Mouse (Mus musculus): ENCODE data around the gene Aff3. TPM values are rescaled to one million over a fixed set of nuclear protein-coding genes. Genes with fewer than 3 reads are reported as not detected.

Aff3 gene
- polyA plus RNA-seq, 1 experiment from 2014 or later: 25.7 TPM

DNA sequence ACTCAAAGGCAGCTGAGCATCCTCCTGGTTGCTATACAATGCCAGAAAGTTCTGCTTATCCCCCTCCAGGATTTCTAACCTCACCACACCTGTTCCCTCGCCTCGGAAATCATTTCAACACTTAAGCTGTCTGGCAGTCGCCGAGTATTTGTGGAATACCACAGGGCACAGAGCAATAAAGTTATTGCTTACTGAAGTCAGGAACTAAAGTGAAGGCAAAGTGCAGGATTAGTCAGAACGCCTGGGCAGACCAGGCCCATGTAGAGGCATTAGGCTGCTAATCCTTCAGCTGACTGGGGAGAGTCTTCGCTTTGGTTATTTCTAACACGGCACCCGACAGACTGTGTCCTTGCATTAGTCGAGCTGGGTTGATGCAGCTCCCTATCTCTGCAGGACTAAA, 277.3 kb downstream of the Aff3 start:
- Histone ChIP-seq H3K4me1 (peaks cover 28% of the 10 kb centered on the region), H3K9ac (no peak overlapping the region), H3K4me2 (no peak overlapping the region), H3K9me3 (no peaks in the 10 kb centered on the region), H3K4me3 (replicated peaks) (no peak overlapping the region), H3K27ac (no peak overlapping the region), H3K27me3 (peaks cover 12% of the 10 kb centered on the region; the same call in 1 of the 2 replicates), H3K36me3 (replicated peaks) (no peaks in the 10 kb centered on the region)
- 75% methylated on average over 9 of the region's 9 CpGs for WGBS
- ATAC-seq (ENCODE audit: low FRiP score): no peak

DNA sequence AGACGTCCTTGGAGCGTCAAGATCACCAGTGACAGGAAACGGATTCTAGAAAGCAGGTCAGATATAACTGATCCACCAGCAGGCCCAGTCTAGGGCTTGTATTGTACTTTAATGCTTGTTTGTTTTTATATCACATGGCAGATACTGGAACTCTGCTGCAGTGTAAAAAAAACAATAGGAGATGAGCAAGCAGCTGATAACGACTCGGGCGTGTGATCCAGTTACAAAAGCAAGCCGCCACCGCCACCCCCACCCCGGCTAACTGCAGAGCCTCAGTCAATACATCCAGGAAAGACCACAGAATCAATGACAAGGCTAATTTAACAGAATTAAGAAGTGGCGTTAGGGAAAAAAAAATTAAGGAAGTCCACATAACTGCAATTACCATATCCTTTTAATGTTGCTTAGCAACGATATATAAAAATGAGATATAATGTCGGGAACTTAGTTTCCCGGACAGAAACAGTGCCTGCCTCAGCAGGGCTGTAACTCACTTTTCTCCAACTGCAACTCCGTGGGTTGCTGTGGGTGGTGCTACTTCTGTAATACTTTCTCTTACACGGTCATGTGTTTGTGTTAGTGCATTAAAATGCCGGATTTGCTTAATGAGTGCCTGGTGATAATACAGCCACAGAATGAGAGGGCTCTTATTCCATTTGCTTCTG, 280.2 kb downstream of the Aff3 start:
- Histone ChIP-seq H3K4me1 (peaks cover 15% of the 10 kb centered on the region; the same call in 1 of the 2 replicates), H3K9ac (no peak overlapping the region), H3K9me3 (peaks cover 7% of the 10 kb centered on the region; the same call in 1 of the 2 replicates), H3K36me3 (replicated peaks) (no peaks in the 10 kb centered on the region), H3K27ac (no peak overlapping the region), H3K27me3 (peaks cover 7% of the 10 kb centered on the region; the same call in 1 of the 2 replicates), H3K4me2 (no peak overlapping the region), H3K4me3 (replicated peaks) (no peak overlapping the region)
- WGBS: 41% methylated on average over 16 of the region's 16 CpGs
- 0 out of 2 replicates have a peak, but pooled peaks have one; percentile 27 for ATAC-seq (ENCODE audit: low FRiP score)

DNA sequence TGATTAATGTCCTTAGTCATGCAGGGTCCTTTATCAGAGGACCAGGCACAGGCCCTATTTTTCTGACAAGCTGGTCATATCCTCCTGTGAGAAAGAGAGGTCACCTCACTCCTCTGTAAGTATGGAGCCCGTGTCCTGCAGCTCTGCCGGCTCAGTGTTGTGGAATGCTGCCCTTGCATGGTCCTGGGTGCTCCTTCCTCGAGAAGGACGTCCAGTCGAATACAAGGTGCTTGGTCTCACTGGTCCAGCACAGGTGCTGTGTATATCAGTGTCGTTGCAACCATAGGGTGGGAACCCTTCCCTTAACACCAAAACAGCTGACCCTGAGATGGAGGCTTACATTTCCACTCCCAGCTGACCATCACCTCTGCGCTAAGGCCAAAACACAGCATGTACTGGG, 280.7 kb downstream of the Aff3 start:
- ATAC-seq (ENCODE audit: low FRiP score): 0 out of 2 replicates have a peak, but pooled peaks have one; percentile 11
- Histone ChIP-seq H3K27ac (no peak overlapping the region), H3K9me3 (peaks cover 7% of the 10 kb centered on the region; the same call in 1 of the 2 replicates), H3K36me3 (replicated peaks) (no peaks in the 10 kb centered on the region), H3K4me1 (peaks cover 15% of the 10 kb centered on the region; the same call in 1 of the 2 replicates), H3K4me3 (replicated peaks) (no peak overlapping the region), H3K27me3 (peaks cover 7% of the 10 kb centered on the region; the same call in 1 of the 2 replicates), H3K4me2 (no peak overlapping the region), H3K9ac (no peak overlapping the region)
- WGBS: 89% methylated on average over 7 of the region's 7 CpGs

DNA sequence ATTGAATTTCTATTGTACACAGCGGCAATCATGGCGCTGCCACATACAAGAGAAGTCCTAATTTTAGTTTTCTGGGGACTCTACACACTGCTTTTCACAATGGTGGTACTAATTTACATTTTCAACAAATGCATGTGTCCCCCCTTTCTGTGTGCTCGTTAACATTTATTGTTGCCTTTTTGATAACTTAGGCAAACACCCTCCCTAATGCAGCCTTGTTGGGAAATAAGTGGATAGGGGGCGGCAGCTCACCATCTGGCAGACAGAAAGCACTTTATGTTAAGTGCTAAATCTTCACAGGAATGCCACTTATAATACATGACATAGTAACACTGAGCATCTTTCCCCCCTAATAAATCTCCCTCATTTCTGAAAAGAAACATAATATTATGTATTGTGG, 282.1 kb downstream of the Aff3 start:
- ATAC-seq (ENCODE audit: low FRiP score): no peak
- WGBS: 52% methylated on average over 4 of the region's 4 CpGs

DNA sequence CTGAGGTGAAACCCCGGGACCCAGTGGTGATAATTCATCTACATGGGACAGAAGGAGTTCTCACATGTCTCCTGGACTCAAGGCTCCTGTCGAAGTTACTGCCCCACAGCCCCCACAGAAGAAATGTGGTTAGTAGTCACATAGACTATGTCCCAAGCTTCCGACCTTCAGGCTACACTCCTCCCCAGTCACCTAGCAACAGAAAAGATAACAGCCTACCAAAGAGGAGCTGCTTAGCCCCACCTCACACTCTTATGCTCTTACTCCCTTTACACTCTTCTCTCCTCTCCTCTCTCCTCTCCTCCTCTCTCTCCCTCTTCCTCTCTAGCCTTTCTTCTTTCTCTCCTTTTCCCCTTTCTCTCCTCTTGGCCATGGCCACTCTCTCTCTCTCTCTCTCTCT, 286.8 kb downstream of the Aff3 start:
- H3K4me1 ChIP-seq: no peaks in the 10 kb centered on the region
- H3K36me3 ChIP-seq (replicated peaks): no peaks in the 10 kb centered on the region
- H3K27ac ChIP-seq: no peak overlapping the region
- no peak overlapping the region for H3K4me2 ChIP-seq
- H3K4me3 ChIP-seq (replicated peaks): no peak overlapping the region
- WGBS: 95% methylated on average over 3 of the region's 3 CpGs
- no peak for ATAC-seq (ENCODE audit: low FRiP score)
- no peak overlapping the region for H3K9ac ChIP-seq
- peaks cover 7% of the 10 kb centered on the region; the same call in 1 of the 2 replicates for H3K9me3 ChIP-seq
- no peaks in the 10 kb centered on the region for H3K27me3 ChIP-seq

More for the DNA sequence above, 282.1 kb downstream of the Aff3 start:
- no peak overlapping the region for H3K9ac ChIP-seq
- H3K36me3 ChIP-seq (replicated peaks): no peaks in the 10 kb centered on the region
- no peak overlapping the region for H3K4me2 ChIP-seq
- no peak overlapping the region for H3K27ac ChIP-seq
- peaks cover 13% of the 10 kb centered on the region; the same call in 1 of the 2 replicates for H3K4me1 ChIP-seq
- H3K4me3 ChIP-seq (replicated peaks): no peak overlapping the region
- H3K27me3 ChIP-seq: peaks cover 3% of the 10 kb centered on the region; the same call in 1 of the 2 replicates
- H3K9me3 ChIP-seq: peaks cover 7% of the 10 kb centered on the region; the same call in 1 of the 2 replicates

DNA sequence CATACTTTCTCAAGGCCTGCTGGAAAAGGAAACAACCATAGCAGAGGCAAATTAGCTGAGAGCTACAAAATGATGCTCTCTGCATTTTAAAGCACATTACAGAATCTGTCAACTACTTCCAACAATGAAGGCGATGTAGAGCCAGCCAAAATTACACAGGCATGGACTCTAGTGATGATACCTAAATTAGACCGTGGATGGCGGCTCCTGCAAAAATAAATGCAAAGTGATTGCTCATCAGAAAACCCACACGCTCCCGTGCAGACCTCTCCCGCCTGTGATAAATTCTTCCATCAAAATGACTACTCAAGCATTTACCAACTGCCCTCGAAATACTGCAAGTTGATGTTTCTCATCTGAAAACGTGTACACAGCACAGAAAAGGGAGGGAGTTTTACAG, 295.6 kb downstream of the Aff3 start:
- ATAC-seq (ENCODE audit: low FRiP score): no peak
- no peaks in the 10 kb centered on the region for H3K36me3 ChIP-seq (replicated peaks)
- no peak overlapping the region for H3K4me2 ChIP-seq
- H3K9ac ChIP-seq: no peak overlapping the region
- no peak overlapping the region for H3K27ac ChIP-seq
- no peaks in the 10 kb centered on the region for H3K27me3 ChIP-seq
- H3K4me1 ChIP-seq: peaks cover 6% of the 10 kb centered on the region
- no peak overlapping the region for H3K4me3 ChIP-seq (replicated peaks)
- H3K9me3 ChIP-seq: no peaks in the 10 kb centered on the region
- 86% methylated on average over 8 of the region's 8 CpGs for WGBS

DNA sequence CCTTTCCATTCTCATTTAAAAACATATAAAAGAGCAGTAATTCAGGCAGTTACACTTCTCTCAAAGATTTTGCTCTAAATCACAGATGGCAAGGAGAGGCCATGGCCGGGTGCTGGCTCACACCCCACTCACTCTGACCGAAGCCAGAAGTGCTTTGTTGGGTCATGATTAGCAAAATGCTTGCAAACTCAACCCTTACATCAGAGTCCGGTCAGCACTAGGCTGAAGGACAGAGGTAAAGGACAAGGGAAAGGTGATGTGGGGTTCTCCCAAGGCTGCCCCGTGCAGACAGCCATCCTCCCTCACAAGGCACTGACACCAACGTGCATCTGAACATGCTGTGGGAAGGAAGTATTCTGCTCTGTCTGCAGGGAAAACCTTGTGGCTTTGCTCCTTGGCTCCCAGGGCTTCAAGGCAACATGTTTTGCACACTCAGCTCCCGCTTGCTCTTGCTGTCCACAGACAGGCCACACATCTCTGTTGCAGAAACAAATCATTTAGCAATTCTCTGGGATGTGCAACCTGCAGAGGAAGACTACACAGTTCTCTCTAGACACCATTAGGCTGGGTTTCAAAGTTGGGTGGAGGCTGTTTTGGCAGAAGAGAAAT, 296.6 kb downstream of the Aff3 start:
- no peaks in the 10 kb centered on the region for H3K9me3 ChIP-seq
- ATAC-seq (ENCODE audit: low FRiP score): no peak
- no peak overlapping the region for H3K27ac ChIP-seq
- H3K27me3 ChIP-seq: no peaks in the 10 kb centered on the region
- H3K4me2 ChIP-seq: no peak overlapping the region
- peaks cover 14% of the 10 kb centered on the region for H3K4me1 ChIP-seq
- no peak overlapping the region for H3K9ac ChIP-seq
- 77% methylated on average over 6 of the region's 6 CpGs for WGBS
- no peaks in the 10 kb centered on the region for H3K36me3 ChIP-seq (replicated peaks)
- H3K4me3 ChIP-seq (replicated peaks): no peak overlapping the region

DNA sequence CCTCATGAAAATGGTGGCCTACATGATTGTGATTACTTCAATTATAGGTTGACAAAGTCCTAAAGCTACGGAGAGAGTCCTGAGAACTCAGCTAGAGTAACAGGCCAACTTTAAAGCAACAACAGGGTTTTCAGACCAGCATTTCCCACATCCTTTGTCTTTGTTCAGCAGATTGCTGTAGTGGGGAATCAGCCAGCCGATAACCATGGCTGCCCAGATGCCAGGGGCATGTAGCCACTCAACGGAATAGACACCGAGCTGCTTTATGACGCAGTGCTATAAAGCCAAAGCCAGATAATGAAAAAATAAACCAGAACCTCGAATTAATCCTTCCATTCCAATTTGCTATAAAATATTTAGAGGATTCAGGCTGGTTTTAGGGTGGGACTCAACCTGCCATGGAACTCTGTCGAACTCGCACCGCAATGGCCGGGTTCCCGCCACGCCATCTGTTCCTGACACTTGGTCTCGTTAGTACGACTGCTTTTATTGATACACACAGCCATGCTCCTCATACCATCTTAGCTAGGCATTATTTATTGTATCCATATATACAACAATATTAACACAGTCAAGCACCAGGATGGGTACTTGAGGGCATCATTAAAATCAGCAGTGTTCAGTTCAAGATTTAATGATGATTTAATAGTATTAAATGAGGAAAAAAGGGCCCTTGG, 297.2 kb downstream of the Aff3 start:
- peaks cover 14% of the 10 kb centered on the region for H3K4me1 ChIP-seq
- 87% methylated on average over 14 of the region's 14 CpGs for WGBS
- no peak overlapping the region for H3K27ac ChIP-seq
- no peaks in the 10 kb centered on the region for H3K36me3 ChIP-seq (replicated peaks)
- H3K4me2 ChIP-seq: no peak overlapping the region
- ATAC-seq (ENCODE audit: low FRiP score): no peak
- no peak overlapping the region for H3K9ac ChIP-seq
- no peaks in the 10 kb centered on the region for H3K9me3 ChIP-seq
- no peaks in the 10 kb centered on the region for H3K27me3 ChIP-seq
- H3K4me3 ChIP-seq (replicated peaks): no peak overlapping the region

DNA sequence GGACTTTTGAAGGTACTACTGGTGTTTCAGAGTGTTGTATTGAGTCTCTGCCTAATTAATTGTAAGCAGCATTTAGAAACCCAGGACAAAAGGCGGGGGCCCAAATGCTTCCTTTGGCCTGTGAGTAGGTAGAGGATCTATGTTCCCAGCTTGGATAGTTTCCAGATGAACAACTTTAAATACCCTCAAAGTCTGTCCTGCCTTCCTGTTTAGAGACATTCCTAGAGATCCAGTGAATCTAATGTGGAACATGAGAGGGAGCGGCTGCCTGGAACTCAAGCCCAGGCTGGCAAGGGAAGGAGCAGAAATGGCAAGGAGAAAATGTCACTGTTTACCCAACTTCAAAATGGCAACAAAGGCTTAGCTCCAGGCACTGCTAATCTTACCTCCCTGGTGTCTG, 300.9 kb downstream of the Aff3 start:
- peaks cover 14% of the 10 kb centered on the region for H3K4me1 ChIP-seq
- no peak overlapping the region for H3K9ac ChIP-seq
- no peak for ATAC-seq (ENCODE audit: low FRiP score)
- H3K36me3 ChIP-seq (replicated peaks): no peaks in the 10 kb centered on the region
- no peak overlapping the region for H3K4me3 ChIP-seq (replicated peaks)
- no peak overlapping the region for H3K27ac ChIP-seq
- H3K9me3 ChIP-seq: no peaks in the 10 kb centered on the region
- 24% methylated on average over 2 of the region's 2 CpGs for WGBS
- H3K27me3 ChIP-seq: no peaks in the 10 kb centered on the region
- no peak overlapping the region for H3K4me2 ChIP-seq

DNA sequence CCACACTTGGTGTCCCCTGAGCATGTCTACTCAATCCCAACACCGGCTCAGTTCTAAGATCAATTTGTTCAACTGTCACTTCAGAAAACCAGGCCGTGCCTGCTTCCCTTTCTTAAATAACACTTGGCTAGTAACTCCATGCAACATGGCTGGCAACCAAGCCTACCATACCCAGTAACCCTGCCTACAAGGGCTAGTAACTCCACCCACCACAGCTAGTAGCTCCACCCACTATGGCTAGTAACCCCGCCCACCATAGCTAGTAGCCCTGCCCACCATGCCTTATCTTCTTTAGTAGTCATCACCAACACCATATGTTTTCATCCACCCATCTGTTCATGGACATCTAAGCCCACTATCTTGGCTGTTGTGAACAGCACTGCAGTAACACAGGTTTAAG, 302.5 kb downstream of the Aff3 start:
- no peak overlapping the region for H3K4me3 ChIP-seq (replicated peaks)

DNA sequence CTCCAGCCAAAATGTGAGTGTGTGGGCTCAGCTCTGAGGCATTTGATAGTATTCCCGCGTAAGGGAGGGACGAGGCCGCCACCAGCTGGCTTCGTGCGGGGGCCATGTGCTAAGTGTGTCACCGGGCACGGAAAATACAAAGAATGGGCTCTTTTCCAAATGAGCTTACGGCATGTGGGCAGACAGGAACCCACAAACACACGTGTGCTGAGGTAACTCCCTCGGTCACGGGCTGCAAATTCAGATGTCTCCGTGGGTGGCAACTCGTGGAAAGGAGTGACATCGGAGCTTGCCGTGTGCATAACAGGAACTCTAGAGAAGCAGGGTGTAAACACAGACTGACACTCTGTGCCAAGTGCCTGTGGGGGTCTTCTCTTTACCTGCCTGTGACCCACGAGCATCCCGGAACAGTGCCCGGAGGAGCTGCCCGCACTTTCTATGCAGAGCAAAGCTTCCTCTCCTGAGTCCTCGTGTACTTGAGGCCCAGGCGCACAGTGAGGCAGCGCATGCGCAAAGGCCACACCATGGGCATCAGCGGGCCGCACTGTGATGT, 305.9 kb downstream of the Aff3 start:
- Histone ChIP-seq H3K27me3 (no peaks in the 10 kb centered on the region), H3K4me1 (peaks cover 5% of the 10 kb centered on the region), H3K4me3 (replicated peaks) (no peak overlapping the region), H3K4me2 (no peak overlapping the region), H3K27ac (no peak overlapping the region), H3K9ac (no peak overlapping the region), H3K36me3 (replicated peaks) (no peaks in the 10 kb centered on the region), H3K9me3 (no peaks in the 10 kb centered on the region)
- 88% methylated on average over 26 of the region's 26 CpGs for WGBS
- no peak for ATAC-seq (ENCODE audit: low FRiP score)

More for the DNA sequence above, 302.5 kb downstream of the Aff3 start:
- peaks cover 9% of the 10 kb centered on the region for H3K4me1 ChIP-seq
- 97% methylated on average over 3 of the region's 3 CpGs for WGBS
- H3K4me2 ChIP-seq: no peak overlapping the region
- H3K9me3 ChIP-seq: no peaks in the 10 kb centered on the region
- no peaks in the 10 kb centered on the region for H3K36me3 ChIP-seq (replicated peaks)
- H3K27ac ChIP-seq: no peak overlapping the region
- no peaks in the 10 kb centered on the region for H3K27me3 ChIP-seq
- no peak overlapping the region for H3K9ac ChIP-seq
- no peak for ATAC-seq (ENCODE audit: low FRiP score)

All from forebrain, embryonic 12.5 days (tissue).